Mouse (Mus musculus) stomach, embryonic 15.5 days (tissue): ENCODE data around the gene Psd4. TPM values are rescaled to one million over a fixed set of nuclear protein-coding genes. Genes with fewer than 3 reads are reported as not detected.
A peak's percentile ranks its signal among the peaks of the same experiment; 100 is the strongest.

ENCODE experiments used
- ATAC-seq: fragments of 200-750 bp; cut with Nextera tagmentation; 2 replicates; pipeline ENCODE4 v1.8.0; 2017; ENCODE audit warnings: low read depth, moderate number of reproducible peaks, moderate TSS enrichment; ENCODE audit not compliant: insufficient read depth, low FRiP score
- H3K27ac ChIP-seq: fragments of 300-500 bp; sonication (generic); 2 replicates; pipeline ENCODE4 v1.5.1; 2015; ENCODE audit warnings: mild to moderate bottlenecking, inconsistent platforms
- H3K27me3 ChIP-seq: fragments of 300-500 bp; sonication (generic); replicated peaks from 2 replicates; pipeline ENCODE4 v1.6.1; 2015; ENCODE audit warnings: inconsistent platforms
- H3K36me3 ChIP-seq: fragments of 300-500 bp; sonication (generic); 2 replicates; pipeline ENCODE4 v1.6.1; 2015; ENCODE audit warnings: inconsistent platforms
- H3K4me1 ChIP-seq: fragments of 300-500 bp; sonication (generic); 2 replicates; pipeline ENCODE4 v1.6.1; 2015; ENCODE audit warnings: inconsistent platforms
- H3K4me2 ChIP-seq: fragments of 300-500 bp; sonication (generic); 2 replicates; pipeline ENCODE4 v1.6.1; 2015; ENCODE audit warnings: mild to moderate bottlenecking, inconsistent platforms
- H3K4me3 ChIP-seq: fragments of 300-500 bp; sonication (generic); replicated peaks from 2 replicates; pipeline ENCODE4 v1.5.1; 2015; ENCODE audit warnings: inconsistent platforms
- H3K9ac ChIP-seq: fragments of 300-500 bp; sonication (generic); 2 replicates; pipeline ENCODE4 v1.6.1; 2015; ENCODE audit warnings: inconsistent platforms
- H3K9me3 ChIP-seq: fragments of 300-500 bp; sonication (generic); 2 replicates; pipeline ENCODE4 v1.6.1; 2016; ENCODE audit warnings: inconsistent platforms
- WGBS: fragments of 180-500 bp; shearing (Covaris S2); methylation state at CpG from one replicate; pipeline ENCODE4 v1.1.7; 2015; 5-methylcytosine and 5-hydroxymethylcytosine counted together
- polyA plus RNA-seq: library from polyadenylated mRNA; unstranded; fragments of >200 nt; fragmentation: Nextera tagmentation; extraction: Ambion mirVana; gene quantifications from 2 replicates; pipeline ENCODE4 v1.2.1, GENCODE M21; 2015

Gene Psd4
- polyA plus RNA-seq, 1 experiment from 2014 or later: 6.4 TPM

DNA sequence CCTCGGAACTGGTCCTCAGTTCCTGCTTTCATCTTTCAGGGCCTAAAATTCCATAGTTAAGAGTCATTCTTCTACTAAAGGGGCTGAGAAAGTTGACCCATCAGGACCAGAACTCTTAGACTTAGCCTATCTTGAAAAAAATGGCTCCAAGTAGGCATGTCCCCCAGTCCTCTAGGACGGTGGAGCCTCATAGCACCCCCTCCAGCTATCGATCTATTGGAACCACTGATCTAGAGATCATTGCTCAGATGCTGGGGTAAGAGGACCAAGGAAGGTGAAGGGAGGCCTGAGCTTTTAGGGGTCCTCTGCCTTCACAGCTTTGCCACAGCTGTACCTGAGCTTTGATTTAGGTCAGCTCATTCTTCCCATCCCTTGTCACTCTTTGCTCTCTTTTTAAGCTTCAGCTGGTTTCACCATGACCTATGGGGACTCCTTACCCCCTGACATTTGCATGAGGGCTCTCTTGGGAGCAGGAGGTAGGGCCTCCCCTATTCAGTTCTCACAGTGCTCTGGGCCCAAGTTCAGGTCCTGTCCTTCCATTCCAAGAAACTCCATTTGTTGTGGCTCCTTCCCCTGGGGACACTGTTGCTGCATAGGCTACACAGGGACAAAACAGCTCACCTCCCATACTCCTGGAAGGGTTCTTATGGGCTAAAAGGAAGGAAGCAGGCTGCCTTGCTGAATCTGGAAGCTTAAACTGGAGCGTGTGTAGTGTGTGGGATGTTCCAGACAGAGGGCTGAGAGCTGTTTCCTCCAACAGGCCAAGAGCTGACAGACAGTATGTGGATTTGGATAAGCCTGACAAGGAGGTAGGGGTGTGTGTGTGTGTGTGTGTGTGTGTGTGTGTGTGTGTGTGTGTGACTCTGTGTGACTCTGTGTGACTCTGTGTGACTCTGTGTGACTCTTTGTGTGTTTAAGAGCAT, 20.2 kb downstream of the Psd4 start:
- no peak for ATAC-seq
- Histone ChIP-seq H3K9ac (no peak overlapping the region), H3K4me2 (no peak overlapping the region), H3K9me3 (no peaks in the 10 kb centered on the region), H3K27ac (no peak overlapping the region), H3K4me1 (0 out of 2 replicates have a peak, but pooled peaks cover 9% of the 10 kb centered on the region), H3K27me3 (no peaks in the 10 kb centered on the region), H3K36me3 (no peaks in the 10 kb centered on the region), H3K4me3 (no peak overlapping the region)
- WGBS: 78% methylated on average over 4 of the region's 4 CpGs

DNA sequence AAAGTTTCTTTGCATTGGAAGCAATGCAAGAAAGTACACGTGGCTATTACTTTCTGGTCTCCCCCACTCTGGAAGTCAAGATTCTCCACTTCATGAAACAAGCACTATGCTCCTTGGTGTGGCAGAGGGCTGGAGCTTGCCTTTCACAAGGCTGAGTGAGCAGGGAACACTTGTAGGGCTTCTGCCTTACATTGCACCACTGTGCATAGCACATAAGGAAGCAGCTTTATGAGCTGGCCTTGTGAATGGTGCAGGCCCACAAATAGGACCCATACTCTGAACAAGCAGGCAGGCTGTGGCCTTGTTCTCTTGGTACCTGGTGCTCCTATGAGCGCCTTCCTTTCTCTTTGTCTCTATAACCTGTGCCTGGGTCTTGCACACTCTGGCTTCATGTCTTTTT, 25.9 kb downstream of the Psd4 start:
- WGBS: 81% methylated on average over 2 of the region's 2 CpGs
- Histone ChIP-seq H3K36me3 (no peaks in the 10 kb centered on the region; the same call in 1 of the 2 replicates), H3K27me3 (no peaks in the 10 kb centered on the region), H3K9me3 (no peaks in the 10 kb centered on the region), H3K9ac (no peak overlapping the region), H3K4me2 (no peak overlapping the region), H3K4me3 (no peak overlapping the region), H3K4me1 (no peaks in the 10 kb centered on the region), H3K27ac (no peak overlapping the region)
- no peak for ATAC-seq

DNA sequence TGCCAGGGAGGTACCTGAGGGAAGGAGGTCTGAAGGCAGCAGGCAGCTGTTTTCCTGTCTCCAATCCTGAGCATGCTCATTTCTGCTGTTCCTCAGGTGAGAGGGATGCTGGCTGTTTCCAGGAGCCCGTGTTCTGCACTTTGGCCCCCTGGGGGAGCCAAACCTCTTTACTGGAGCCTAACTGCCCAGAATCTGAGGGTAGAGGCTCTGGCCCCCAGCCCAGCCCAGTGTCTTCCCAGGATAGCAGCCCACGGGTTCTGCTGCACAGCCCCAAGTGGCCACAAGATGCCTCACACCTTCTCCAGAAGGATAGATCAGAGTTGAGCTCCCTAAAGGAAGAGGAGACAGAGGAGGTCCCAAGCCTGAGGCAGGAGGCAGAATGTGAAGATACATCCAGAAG, 29.7 kb downstream of the Psd4 start:
- Histone ChIP-seq H3K4me2 (no peak overlapping the region), H3K27ac (no peak overlapping the region), H3K4me3 (no peak overlapping the region), H3K9me3 (no peaks in the 10 kb centered on the region), H3K27me3 (no peaks in the 10 kb centered on the region), H3K9ac (no peak overlapping the region), H3K4me1 (no peaks in the 10 kb centered on the region), H3K36me3 (no peaks in the 10 kb centered on the region; the same call in 1 of the 2 replicates)
- no peak for ATAC-seq
- 10% methylated on average over 2 of the region's 2 CpGs for WGBS

DNA sequence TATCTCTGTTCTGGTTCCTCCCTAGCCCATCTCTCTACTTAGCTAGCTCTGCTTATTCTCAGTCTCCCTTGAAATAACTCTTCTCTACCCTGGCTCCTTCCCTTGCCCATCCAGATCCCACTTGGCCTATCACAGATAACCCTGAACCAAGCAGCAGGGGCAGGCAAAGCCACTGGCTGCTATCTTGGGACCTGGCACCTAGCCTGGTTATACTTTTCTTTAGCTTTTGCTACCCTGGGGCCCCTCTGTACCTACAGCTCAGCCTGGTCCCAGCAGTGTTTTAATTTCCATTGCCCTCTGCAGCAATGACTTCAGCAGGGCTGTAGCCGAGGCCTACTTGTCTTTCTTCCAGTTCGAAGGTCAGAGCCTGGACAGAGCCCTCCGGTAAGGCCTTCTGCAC, 33.3 kb downstream of the Psd4 start:
- Histone ChIP-seq H3K4me1 (no peaks in the 10 kb centered on the region; the same call in 1 of the 2 replicates), H3K9ac (no peak overlapping the region), H3K9me3 (no peaks in the 10 kb centered on the region), H3K4me3 (no peak overlapping the region), H3K27me3 (no peaks in the 10 kb centered on the region), H3K36me3 (no peaks in the 10 kb centered on the region), H3K27ac (no peak overlapping the region), H3K4me2 (no peak overlapping the region)
- no peak for ATAC-seq
- WGBS: 88% methylated on average over 3 of the region's 3 CpGs

DNA sequence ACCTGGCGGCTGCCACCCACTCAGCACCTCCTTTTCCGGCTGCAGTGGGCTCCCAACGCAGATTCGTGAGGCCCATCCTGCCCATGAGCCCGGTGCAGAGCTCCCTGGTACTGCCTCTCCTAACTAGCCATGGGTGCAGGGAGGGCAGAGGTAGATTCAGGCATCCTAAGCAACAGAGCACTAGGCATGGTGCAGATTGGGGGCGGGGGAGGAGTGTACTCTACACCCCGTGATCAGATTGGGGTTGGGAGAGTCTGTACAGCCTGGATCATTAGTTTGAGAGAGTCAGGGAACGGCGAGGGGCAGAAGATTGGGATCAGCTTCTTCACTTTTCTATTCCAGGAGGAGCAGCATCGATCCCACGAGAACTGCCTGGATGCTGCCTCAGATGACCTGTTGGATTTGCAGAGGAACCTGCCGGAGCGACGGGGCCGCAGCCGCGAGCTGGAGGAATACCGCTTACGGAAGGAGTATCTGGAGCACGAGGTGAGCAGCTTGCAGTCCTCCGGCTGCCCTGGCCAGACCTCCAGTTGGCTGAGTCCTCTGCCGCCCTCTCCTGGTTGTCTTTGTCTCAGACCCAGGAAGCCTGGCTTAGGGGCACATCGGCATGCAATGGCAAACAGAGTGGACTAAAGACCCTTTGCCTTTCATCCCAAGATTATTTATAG, 38.1 kb downstream of the Psd4 start:
- H3K27me3 ChIP-seq: no peaks in the 10 kb centered on the region
- WGBS: 14% methylated on average over 23 of the region's 23 CpGs
- no peaks in the 10 kb centered on the region for H3K36me3 ChIP-seq
- H3K27ac ChIP-seq: no peak overlapping the region
- no peak overlapping the region for H3K9ac ChIP-seq
- peak overlapping the region; percentile 60 for H3K4me2 ChIP-seq
- H3K4me3 ChIP-seq: peak overlapping the region; percentile 19; the same call in 1 of the 2 replicates
- no peaks in the 10 kb centered on the region; the same call in 1 of the 2 replicates for H3K4me1 ChIP-seq
- 0 out of 2 replicates have a peak, but pooled peaks have one; percentile 56 for ATAC-seq
- no peaks in the 10 kb centered on the region for H3K9me3 ChIP-seq

DNA sequence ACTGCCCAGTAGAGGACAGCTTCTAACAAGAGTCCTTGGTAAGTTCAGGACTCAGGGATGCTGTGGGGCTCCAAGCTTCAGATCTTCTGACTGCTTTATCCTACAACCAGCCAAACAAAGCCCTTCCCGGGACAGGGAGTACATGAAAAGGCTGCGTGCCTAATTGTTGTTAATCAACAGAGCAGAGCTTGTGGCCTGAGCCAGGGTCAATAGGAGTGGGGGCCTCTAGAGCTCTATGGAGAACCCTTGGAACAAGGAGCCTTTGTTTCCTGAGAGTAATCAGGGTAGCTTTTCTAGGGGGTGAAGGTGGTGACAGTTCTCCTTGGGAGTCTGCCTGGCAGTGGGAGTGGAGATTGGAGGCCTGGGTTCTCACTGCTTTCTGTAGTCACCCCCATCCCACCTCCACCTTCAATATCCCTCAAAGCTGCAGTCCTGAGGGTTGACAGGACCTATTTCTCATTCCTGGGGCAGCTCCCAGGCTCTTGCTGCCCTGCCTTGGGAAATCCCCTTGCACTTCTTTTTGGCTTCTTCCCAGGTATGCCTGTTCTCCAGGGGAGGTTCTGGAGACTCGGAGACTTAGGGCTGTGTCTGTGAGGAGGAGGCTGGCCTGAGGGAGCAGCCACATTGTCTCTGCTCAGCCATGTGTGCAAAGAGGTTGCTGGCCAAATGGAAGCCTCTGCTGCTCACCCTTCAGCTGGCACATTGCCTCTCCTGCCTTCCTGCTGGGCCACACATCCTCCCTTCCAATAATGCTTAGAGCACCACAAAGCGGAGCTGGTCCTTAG, 40.5 kb downstream of the Psd4 start:
- Histone ChIP-seq H3K4me1 (no peaks in the 10 kb centered on the region; the same call in 1 of the 2 replicates), H3K36me3 (no peaks in the 10 kb centered on the region), H3K27me3 (no peaks in the 10 kb centered on the region), H3K27ac (no peak overlapping the region), H3K9me3 (no peaks in the 10 kb centered on the region), H3K9ac (no peak overlapping the region), H3K4me3 (no peak overlapping the region), H3K4me2 (no peak overlapping the region)
- WGBS: 62% methylated on average over 4 of the region's 4 CpGs
- no peak for ATAC-seq

DNA sequence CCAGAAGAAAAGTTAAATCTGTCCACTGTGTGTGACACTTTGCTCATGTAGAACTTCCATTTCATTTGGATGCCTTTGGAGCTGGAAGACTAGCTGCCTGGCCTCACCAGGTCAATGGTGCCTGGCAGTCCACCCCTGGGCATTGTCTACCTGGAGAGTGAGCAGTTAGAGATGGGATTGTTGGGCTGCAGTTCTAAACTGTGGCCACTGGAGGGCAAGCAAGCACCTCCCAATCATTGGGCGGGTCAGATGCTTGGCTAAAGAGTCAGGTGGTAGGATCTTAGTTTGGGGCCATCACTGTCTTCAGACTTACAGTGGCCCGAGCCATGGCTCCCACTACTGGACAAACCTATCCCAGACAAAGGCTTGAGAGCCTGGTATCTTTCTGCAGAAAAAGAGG, 41.8 kb downstream of the Psd4 start:
- Histone ChIP-seq H3K36me3 (no peaks in the 10 kb centered on the region), H3K27ac (no peak overlapping the region), H3K9me3 (no peaks in the 10 kb centered on the region), H3K9ac (no peak overlapping the region), H3K27me3 (no peaks in the 10 kb centered on the region), H3K4me1 (peaks cover 9% of the 10 kb centered on the region), H3K4me3 (no peak overlapping the region), H3K4me2 (no peak overlapping the region)
- ATAC-seq: no peak; the same call in 1 of the 2 replicates
- WGBS: 0% methylated on average over 2 of the region's 2 CpGs

DNA sequence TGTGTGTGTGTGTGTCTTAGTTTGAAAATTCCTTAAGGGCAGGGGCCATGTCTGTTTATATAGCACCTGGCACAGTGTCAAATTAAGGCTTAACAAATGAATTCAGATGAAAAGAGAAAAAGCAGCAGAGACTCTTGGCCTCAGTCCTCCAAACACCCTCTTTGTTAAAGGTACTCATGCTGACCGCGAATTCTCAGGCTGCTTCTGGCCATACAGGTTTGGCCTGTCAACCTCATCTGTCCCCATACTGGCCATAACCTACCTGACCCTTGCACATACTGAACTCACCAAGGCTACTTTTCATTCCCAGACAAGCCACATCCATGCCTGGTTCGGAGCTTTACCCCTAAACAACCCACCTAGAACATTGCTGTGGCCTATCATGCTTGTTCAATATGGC, 45.8 kb downstream of the Psd4 start:
- H3K9ac ChIP-seq: no peak overlapping the region
- no peak overlapping the region for H3K4me2 ChIP-seq
- no peaks in the 10 kb centered on the region for H3K9me3 ChIP-seq
- H3K4me1 ChIP-seq: peaks cover 17% of the 10 kb centered on the region; the same call in 1 of the 2 replicates
- no peaks in the 10 kb centered on the region for H3K27me3 ChIP-seq
- no peak for ATAC-seq
- no peaks in the 10 kb centered on the region for H3K36me3 ChIP-seq
- no peak overlapping the region for H3K4me3 ChIP-seq
- 40% methylated on average over 3 of the region's 3 CpGs for WGBS
- no peak overlapping the region for H3K27ac ChIP-seq

DNA sequence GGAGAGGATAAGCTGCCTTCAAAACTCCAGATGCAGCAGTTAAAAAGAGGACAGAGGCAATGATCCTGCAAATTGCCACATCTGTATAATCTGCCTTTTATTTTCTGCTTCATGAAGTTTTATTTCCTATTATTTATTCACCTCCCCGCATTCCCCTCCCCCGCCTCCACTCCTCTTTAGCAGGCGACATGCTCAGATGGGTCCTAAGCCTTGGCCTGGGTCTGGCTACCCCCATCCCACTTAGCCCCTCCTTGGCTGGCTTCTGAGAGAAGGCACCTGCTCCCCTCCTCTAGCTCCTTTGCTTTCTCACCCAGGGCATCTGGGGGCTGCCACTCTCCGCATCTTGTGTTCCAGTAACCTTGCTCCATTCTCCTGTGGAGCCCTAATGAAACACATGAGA, 46.3 kb downstream of the Psd4 start:
- H3K27ac ChIP-seq: no peak overlapping the region
- WGBS: 82% methylated on average over 4 of the region's 4 CpGs
- H3K4me1 ChIP-seq: peaks cover 17% of the 10 kb centered on the region; the same call in 1 of the 2 replicates
- no peak overlapping the region for H3K4me3 ChIP-seq
- no peaks in the 10 kb centered on the region for H3K27me3 ChIP-seq
- no peak overlapping the region for H3K9ac ChIP-seq
- no peak for ATAC-seq
- no peak overlapping the region for H3K4me2 ChIP-seq
- H3K9me3 ChIP-seq: no peaks in the 10 kb centered on the region
- H3K36me3 ChIP-seq: no peaks in the 10 kb centered on the region

DNA sequence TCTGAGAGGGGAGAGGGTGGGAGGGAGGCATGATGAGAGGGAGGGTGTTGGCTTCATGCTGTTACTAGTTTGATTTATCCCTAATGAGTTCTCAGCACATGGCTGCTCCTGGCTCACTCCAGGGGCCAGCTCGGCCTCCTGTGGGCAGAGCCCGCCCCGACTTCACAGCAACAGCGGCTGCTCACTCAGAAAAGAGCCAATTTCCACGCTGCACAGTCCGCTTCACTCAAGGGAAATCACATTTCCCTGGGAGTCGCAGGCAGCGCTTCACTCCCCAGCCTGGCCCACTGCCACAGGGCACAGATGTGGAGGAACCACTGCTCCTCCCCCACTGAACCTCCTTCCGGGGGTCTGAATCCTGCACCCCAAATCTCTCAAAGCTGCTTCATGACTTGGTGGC, 49.3 kb downstream of the Psd4 start:
- WGBS: 19% methylated on average over 9 of the region's 9 CpGs

DNA sequence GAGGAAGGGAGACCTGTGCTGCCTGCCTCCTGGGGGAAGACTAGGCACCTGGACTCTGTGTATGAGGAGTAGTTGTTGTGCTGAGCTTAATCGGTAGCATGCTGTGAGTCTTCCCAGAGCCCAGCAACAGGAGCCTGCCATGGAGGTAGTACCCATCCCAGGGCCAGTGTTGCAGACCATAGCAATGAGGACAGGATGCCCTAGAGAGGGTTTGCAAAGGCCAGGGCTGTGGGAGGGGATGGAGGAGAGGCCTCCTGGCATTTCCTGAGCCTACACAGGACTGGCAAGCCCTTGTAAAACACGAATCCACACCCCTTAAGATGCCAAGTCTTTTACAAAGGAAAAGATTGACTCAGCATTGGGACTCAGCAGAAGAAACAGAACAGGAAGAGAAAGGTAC, 49.7 kb downstream of the Psd4 start:
- H3K36me3 ChIP-seq: no peaks in the 10 kb centered on the region
- no peak overlapping the region for H3K4me2 ChIP-seq
- H3K9ac ChIP-seq: no peak overlapping the region
- H3K27ac ChIP-seq: 0 out of 2 replicates have a peak overlapping the region, but pooled peaks have one; percentile 26
- H3K9me3 ChIP-seq: no peaks in the 10 kb centered on the region
- 0 out of 2 replicates have a peak, but pooled peaks have one; percentile 18 for ATAC-seq
- no peaks in the 10 kb centered on the region for H3K27me3 ChIP-seq
- H3K4me3 ChIP-seq: no peak overlapping the region
- H3K4me1 ChIP-seq: peaks cover 17% of the 10 kb centered on the region; the same call in 1 of the 2 replicates
- 14% methylated on average over 2 of the region's 2 CpGs for WGBS

More for the DNA sequence above, 49.3 kb downstream of the Psd4 start:
- no peaks in the 10 kb centered on the region for H3K9me3 ChIP-seq
- peaks cover 17% of the 10 kb centered on the region; the same call in 1 of the 2 replicates for H3K4me1 ChIP-seq
- no peaks in the 10 kb centered on the region for H3K36me3 ChIP-seq
- H3K9ac ChIP-seq: no peak overlapping the region
- ATAC-seq: 0 out of 2 replicates have a peak, but pooled peaks have one; percentile 44
- H3K27me3 ChIP-seq: no peaks in the 10 kb centered on the region
- 0 out of 2 replicates have a peak overlapping the region, but pooled peaks have one; percentile 8 for H3K4me2 ChIP-seq
- H3K4me3 ChIP-seq: no peak overlapping the region
- H3K27ac ChIP-seq: 0 out of 2 replicates have a peak overlapping the region, but pooled peaks have one; percentile 26
